Mouse (Mus musculus): ENCODE data around the gene Dynlrb2. TPM values are rescaled to one million over a fixed set of nuclear protein-coding genes. Genes with fewer than 3 reads are reported as not detected.

Dynlrb2 gene
- total RNA-seq, 2 experiments from 2014 or later, result not detected

DNA sequence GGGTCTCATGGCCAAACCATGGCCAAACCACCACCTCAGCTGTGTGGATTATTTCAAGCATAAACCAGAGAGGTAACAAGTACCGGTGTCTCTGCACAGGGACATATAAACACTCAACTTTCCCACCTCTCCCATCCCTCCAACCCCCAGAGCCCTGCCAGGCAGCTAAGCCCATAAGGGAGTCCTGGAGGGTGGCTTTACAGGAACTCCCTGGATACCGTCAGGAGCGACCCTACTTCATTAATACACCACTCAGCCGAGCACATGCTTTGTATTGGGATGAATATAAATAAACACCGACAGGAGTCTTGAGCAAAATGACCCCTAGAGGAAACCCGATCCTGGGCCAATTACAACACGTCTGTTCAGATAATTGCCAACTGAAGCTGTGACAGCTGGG is 34.0 kb downstream of the Dynlrb2 start:
- DNase-seq, result no peak
- intact Hi-C loops (cut with DNase I), result no loop called here

GRCm38 (mm10) chr8:116540136-116540535 is 35.4 kb downstream of the Dynlrb2 start:
- intact Hi-C loops (cut with DNase I), result no loop called here
- no peak for DNase-seq

DNA sequence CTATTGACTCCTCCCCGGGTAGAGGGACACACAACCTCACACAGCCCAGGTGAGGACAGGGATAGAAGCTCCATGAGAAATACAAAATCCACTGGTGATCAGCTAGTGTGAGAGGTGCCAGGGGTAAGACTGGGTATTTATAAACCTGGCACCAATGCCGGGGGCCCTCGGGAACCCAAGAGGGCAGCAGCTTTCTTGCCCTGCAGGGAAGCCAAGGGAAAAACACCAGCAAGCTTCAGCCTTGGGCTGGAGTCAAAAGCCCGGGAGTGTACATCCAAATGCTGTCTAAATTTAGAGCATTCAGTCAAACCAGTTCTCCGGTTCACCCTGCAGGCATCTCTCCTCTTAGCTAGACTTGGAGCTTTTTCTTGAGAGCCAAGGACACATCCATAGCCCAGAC is 38.1 kb downstream of the Dynlrb2 start:
- intact Hi-C loops (cut with DNase I), result no loop called here
- DNase-seq, result peak; percentile 38 to 43

- no peak for DNase-seq
- intact Hi-C loops (cut with DNase I), result no loop called here
Measured at GRCm38 (mm10) chr8:116543366-116543765, 38.6 kb downstream of the Dynlrb2 start.

DNA sequence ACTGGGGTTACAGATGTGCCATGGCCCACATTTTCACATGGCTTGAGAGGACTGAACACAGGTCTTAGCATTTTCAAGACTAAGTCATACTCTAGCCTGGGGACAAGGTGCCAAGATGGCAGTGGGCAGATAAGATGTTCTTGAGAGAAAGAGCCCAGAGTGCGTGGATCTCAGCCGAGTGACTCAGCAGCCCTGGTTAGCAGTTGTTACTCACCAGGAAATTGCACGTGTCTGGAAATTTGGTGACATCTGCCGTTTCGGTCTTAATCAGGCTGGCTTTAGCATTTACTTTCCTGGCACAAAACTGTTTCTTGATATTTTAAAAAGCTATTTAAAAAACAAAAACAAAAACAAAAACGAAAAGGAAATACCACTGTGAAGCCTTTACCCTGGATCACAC is 47.5 kb downstream of the Dynlrb2 start:
- no peak for DNase-seq
- intact Hi-C loops (cut with DNase I), result no loop called here

DNA sequence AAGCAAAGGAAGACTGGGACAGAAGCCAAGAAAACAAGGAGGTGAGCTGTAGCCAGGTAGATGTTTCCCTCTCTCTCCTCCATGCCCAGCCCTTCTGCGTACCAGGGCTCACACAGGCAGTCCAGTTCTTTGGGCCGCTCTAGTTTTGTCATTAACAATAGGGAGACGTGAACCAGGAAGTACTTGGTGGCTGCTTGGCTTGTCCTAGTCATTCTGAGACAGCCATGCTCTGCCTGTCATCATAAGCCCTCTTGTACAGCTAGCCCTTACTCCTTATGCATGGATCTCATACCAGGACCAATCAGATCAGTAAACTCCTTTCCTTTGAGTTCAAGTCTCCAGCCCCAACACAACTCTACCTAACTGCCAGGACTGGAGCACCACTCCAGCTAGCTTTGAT is 48.0 kb downstream of the Dynlrb2 start:
- intact Hi-C loops (cut with DNase I), result no loop called here
- no peak for DNase-seq

Other genes with a start within 250 kb of the Dynlrb2 start
- 1 to 10 TPM; 3.5 to 4.5 TPM for gene Cdyl2, start 228.0 kb downstream of the Dynlrb2 start, total RNA-seq (2021)

All from heart, postnatal 36 days (tissue).